8 mouse cellular contexts compared by ENCODE assay signal in genomic region chr8:124617266-124617869, GRCm38 (mm10). TPM values are rescaled to one million over a fixed set of nuclear protein-coding genes. Genes with fewer than 3 reads are reported as not detected.
DNase-seq lines count a peak whose midpoint lies in the region; ATAC-seq and TF ChIP-seq lines count a peak whose summit lies in the region.

No protein-coding gene starts in this region.

- H3K4me2 ChIP-seq in forebrain, embryonic 14.5 days (ENCODE audit: low read length), result peak overlapping the region; percentile 69
- peak overlapping the region; percentile 43 for H3K4me2 ChIP-seq in liver, embryonic 16.5 days (ENCODE audit: low read depth, low read length)
- peak overlapping the region; percentile 57 for H3K4me2 ChIP-seq in neural tube, embryonic 12.5 days (replicated peaks)

- no peaks in the 10 kb centered on the region for H3K27me3 ChIP-seq in ES-Bruce4 (ENCODE audit: control insufficient read depth, insufficient read depth, low read length, poor library complexity, severe bottlenecking)
- no peaks in the 10 kb centered on the region for H3K27me3 ChIP-seq in forebrain, embryonic 14.5 days (replicated peaks; ENCODE audit: control insufficient read depth, insufficient read depth, low read length)
- H3K27me3 ChIP-seq in liver, embryonic 16.5 days (ENCODE audit: control insufficient read depth, insufficient read depth, low read depth, low read length), result no peaks in the 10 kb centered on the region; the same call in 1 of the 2 replicates
- peaks cover 5% of the 10 kb centered on the region; the same call in 1 of the 2 replicates for H3K27me3 ChIP-seq in neural tube, embryonic 12.5 days (replicated peaks)

- ATAC-seq in cerebellum, adult (ENCODE audit: insufficient number of reproducible peaks, low FRiP score, low TSS enrichment), result peak; percentile 71
- ATAC-seq in forebrain, embryonic 14.5 days, result peak; percentile 71
- no peak for ATAC-seq in liver, embryonic 16.5 days (ENCODE audit: low read depth)
- ATAC-seq in neural tube, embryonic 12.5 days (ENCODE audit: low FRiP score, low read depth), result peak; percentile 82

- DNase-seq in forebrain, embryonic 14.5 days (ENCODE audit: low spot score), result peak; percentile 90
- peak; percentile 79 to 86 for DNase-seq in heart, postnatal 14 days
- DNase-seq in large intestine, adult 2 months (ENCODE audit: low read depth, low spot score), result peak; percentile 19
- peak; percentile 48 for DNase-seq in telencephalon, adult 2 months (ENCODE audit: low read depth, low spot score)

- no peaks in the 10 kb centered on the region for H3K9me3 ChIP-seq in ES-Bruce4 (replicated peaks; ENCODE audit: control insufficient read depth, insufficient read depth, low read length, poor library complexity, severe bottlenecking)
- H3K9me3 ChIP-seq in forebrain, embryonic 14.5 days (replicated peaks; ENCODE audit: control insufficient read depth, low read length), result no peaks in the 10 kb centered on the region
- H3K9me3 ChIP-seq in liver, embryonic 16.5 days (replicated peaks; ENCODE audit: control insufficient read depth, low read length), result no peaks in the 10 kb centered on the region
- no peaks in the 10 kb centered on the region for H3K9me3 ChIP-seq in neural tube, embryonic 12.5 days

- no peak for TF ChIP-seq EP300 in ES-Bruce4 (IDR thresholded peaks at IDR 0.05; ENCODE audit: insufficient read depth, low read depth, low read length)

- TF ChIP-seq CTCF in ES-Bruce4 (IDR thresholded peaks at IDR 0.05; ENCODE audit: low read depth, low read length), result peak; percentile 83

- H3K27ac ChIP-seq in ES-Bruce4 (ENCODE audit: insufficient read depth, low read length), result no peak overlapping the region
- H3K27ac ChIP-seq in forebrain, embryonic 14.5 days (ENCODE audit: low read depth, low read length), result peak overlapping the region; percentile 39; the same call in 1 of the 2 replicates
- no peak overlapping the region for H3K27ac ChIP-seq in liver, embryonic 16.5 days (ENCODE audit: low read length)
- no peak overlapping the region; the same call in 1 of the 2 replicates for H3K27ac ChIP-seq in neural tube, embryonic 12.5 days

- peak overlapping the region; percentile 66 for H3K4me3 ChIP-seq in ES-Bruce4 (ENCODE audit: low read depth, low read length)
- H3K4me3 ChIP-seq in forebrain, embryonic 14.5 days (ENCODE audit: low read depth, low read length), result peak overlapping the region; percentile 32
- peak overlapping the region; percentile 26; the same call in 1 of the 2 replicates for H3K4me3 ChIP-seq in liver, embryonic 16.5 days (ENCODE audit: low read depth, low read length)
- H3K4me3 ChIP-seq in neural tube, embryonic 12.5 days, result peak overlapping the region; percentile 28

- WGBS in forebrain, embryonic 14.5 days, result 4% methylated on average over 17 of the region's 17 CpGs
- WGBS in large intestine, adult 2 months, result 5% methylated on average over 17 of the region's 17 CpGs
- WGBS in liver, embryonic 16.5 days (ENCODE audit: insufficient replicate concordance), result 9% methylated on average over 17 of the region's 17 CpGs
- 8% methylated on average over 17 of the region's 17 CpGs for whole genome bisulfite sequencing in neural tube, embryonic 12.5 days

- intact Hi-C loops in heart, postnatal 14 days (cut with DNase I), result loop anchor here (1.0 to 5.0 kb wide), 2 partner anchors 60 to 210 kb away; no protein-coding TSS in a partner anchor

- H3K4me1 ChIP-seq in ES-Bruce4 (ENCODE audit: control insufficient read depth, insufficient read depth, low read length), result no peaks in the 10 kb centered on the region
- H3K4me1 ChIP-seq in forebrain, embryonic 14.5 days (ENCODE audit: control insufficient read depth, insufficient read depth, low read length), result peaks cover 5% of the 10 kb centered on the region
- H3K4me1 ChIP-seq in liver, embryonic 16.5 days (ENCODE audit: control insufficient read depth, low read depth, low read length), result no peaks in the 10 kb centered on the region
- H3K4me1 ChIP-seq in neural tube, embryonic 12.5 days, result no peaks in the 10 kb centered on the region

- H3K9ac ChIP-seq in ES-Bruce4 (ENCODE audit: low read depth, poor library complexity, severe bottlenecking), result peak overlapping the region; percentile 8; the same call in 1 of the 2 replicates
- peak overlapping the region; percentile 58 for H3K9ac ChIP-seq in forebrain, embryonic 14.5 days (ENCODE audit: low read length)
- H3K9ac ChIP-seq in liver, embryonic 16.5 days (ENCODE audit: low read depth, low read length), result no peak overlapping the region
- peak overlapping the region; percentile 43 for H3K9ac ChIP-seq in neural tube, embryonic 12.5 days

- no peak for TF ChIP-seq POLR2A in ES-Bruce4 (IDR thresholded peaks at IDR 0.05; ENCODE audit: insufficient read depth, low read length)

- H3K36me3 ChIP-seq in ES-Bruce4 (ENCODE audit: control insufficient read depth, insufficient read depth, low read length, poor library complexity, severe bottlenecking), result no peaks in the 10 kb centered on the region
- H3K36me3 ChIP-seq in forebrain, embryonic 14.5 days (ENCODE audit: control insufficient read depth, insufficient read depth, low read length), result no peaks in the 10 kb centered on the region
- H3K36me3 ChIP-seq in liver, embryonic 16.5 days (ENCODE audit: control insufficient read depth, insufficient read depth), result no peaks in the 10 kb centered on the region
- H3K36me3 ChIP-seq in neural tube, embryonic 12.5 days, result no peaks in the 10 kb centered on the region

RNA-seq across cellular contexts. Expression of gene Capn9, which starts 41.5 kb away (rescaled TPM):
- polyA plus RNA-seq in ES-Bruce4 (2011; ENCODE audit: insufficient read depth, insufficient read length, low read depth, missing spikeins), result not detected in 2 replicates
- polyA plus RNA-seq in forebrain, embryonic 14.5 days (2014; fragmentation: Nextera tagmentation; extraction: Ambion mirVana), result 0.19 TPM in 1 of 2 replicates, not detected in the other
- total RNA-seq in heart, postnatal 14 days (2021), result under 1 TPM in 1 of 2 experiments, not detected in 1; 0.10 TPM
- polyA plus RNA-seq in large intestine, adult 2 months (2012; rRNA removed), result 13.4 and 27.5 TPM in 2 replicates
- polyA plus RNA-seq in liver, embryonic 16.5 days (2015; fragmentation: Nextera tagmentation; extraction: Ambion mirVana), result 0.08 TPM in 1 of 2 replicates, not detected in the other
- polyA plus RNA-seq in neural tube, embryonic 12.5 days (2016; fragmentation: Nextera tagmentation; extraction: Ambion mirVana), result 0.17 TPM in 1 of 2 replicates, not detected in the other

RNA-seq across cellular contexts. Expression of gene 2310022B05Rik, which starts 45.8 kb away (rescaled TPM):
- 25.9 and 31.4 TPM in 2 replicates for polyA plus RNA-seq in ES-Bruce4 (2011; ENCODE audit: insufficient read depth, insufficient read length, low read depth, missing spikeins)
- polyA plus RNA-seq in forebrain, embryonic 14.5 days (2014; fragmentation: Nextera tagmentation; extraction: Ambion mirVana), result 30.6 and 32.4 TPM in 2 replicates
- 100 to 1,000 TPM in 1 of 2 experiments, 10 to 100 TPM in 1; 85.6 to 103 TPM for total RNA-seq in heart, postnatal 14 days (2021)
- 23.0 and 25.1 TPM in 2 replicates for polyA plus RNA-seq in large intestine, adult 2 months (2012; rRNA removed)
- polyA plus RNA-seq in liver, embryonic 16.5 days (2015; fragmentation: Nextera tagmentation; extraction: Ambion mirVana), result 5.3 and 6.4 TPM in 2 replicates
- 26.8 and 27.4 TPM in 2 replicates for polyA plus RNA-seq in neural tube, embryonic 12.5 days (2016; fragmentation: Nextera tagmentation; extraction: Ambion mirVana)

RNA-seq across cellular contexts. Expression of gene Agt, which starts 47.9 kb away (rescaled TPM):
- not detected in 2 replicates for polyA plus RNA-seq in ES-Bruce4 (2011; ENCODE audit: insufficient read depth, insufficient read length, low read depth, missing spikeins)
- not detected in 2 replicates for polyA plus RNA-seq in forebrain, embryonic 14.5 days (2014; fragmentation: Nextera tagmentation; extraction: Ambion mirVana)
- total RNA-seq in heart, postnatal 14 days (2021), result 10 to 100 TPM; 13.4 to 13.5 TPM
- polyA plus RNA-seq in large intestine, adult 2 months (2012; rRNA removed), result 17.9 and 25.2 TPM in 2 replicates
- polyA plus RNA-seq in liver, embryonic 16.5 days (2015; fragmentation: Nextera tagmentation; extraction: Ambion mirVana), result 258 and 290 TPM in 2 replicates
- polyA plus RNA-seq in neural tube, embryonic 12.5 days (2016; fragmentation: Nextera tagmentation; extraction: Ambion mirVana), result 0.10 and 0.29 TPM in 2 replicates

Comparison
In these comparisons a context has a peak if more than half of its experiments do, and no peak if none do; other contexts are left out.
1. DNase-seq: peak in every context shown above with its lines; median percentile 90 in forebrain, embryonic 14.5 days; 82 in heart, postnatal 14 days; 48 in telencephalon, adult 2 months; 19 in large intestine, adult 2 months.
2. RNA of gene Capn9, which starts 41.5 kb away (polyA plus RNA-seq): 13.4 to 27.5 TPM in large intestine, adult 2 months; 0.19 TPM in forebrain, embryonic 14.5 days, 0.08 TPM in liver, embryonic 16.5 days, 0.17 TPM in neural tube, embryonic 12.5 days and not detected in ES-Bruce4; every median in the first group is over 10 times any median in the second.
3. RNA of gene Agt, which starts 47.9 kb away (polyA plus RNA-seq): 258 to 290 TPM in liver, embryonic 16.5 days and 17.9 to 25.2 TPM in large intestine, adult 2 months; 0.10 to 0.29 TPM in neural tube, embryonic 12.5 days, not detected in forebrain, embryonic 14.5 days and not detected in ES-Bruce4; every median in the first group is over 10 times any median in the second.
4. Peak in every context shown above with its lines, with median percentiles within 50 percentile points of each other: H3K4me3 ChIP-seq and H3K4me2 ChIP-seq.